Comparison of ENCODE assay signal across 24 mouse cellular contexts in genomic region chr5:90834436-90834835, GRCm38 (mm10). TPM values are rescaled to one million over a fixed set of nuclear protein-coding genes. Genes with fewer than 3 reads are reported as not detected.
"Had no signal": no experiment of that assay in that cellular context is flagged by ENCODE, and none has a peak within 500 bp of the region (broad histone marks: within the 10 kb centered on the region; RNA-seq: fewer than 3 reads in every experiment).

No protein-coding gene starts in this region.

- H3K27ac ChIP-seq: midbrain, embryonic 10.5 days; midbrain, embryonic 12.5 days; neural tube, embryonic 13.5 days; neural tube, embryonic 15.5 days had no signal

- H3K4me1 ChIP-seq: midbrain, embryonic 10.5 days; midbrain, embryonic 12.5 days; neural tube, embryonic 13.5 days; neural tube, embryonic 15.5 days had no signal

- H3K4me3 ChIP-seq: midbrain, embryonic 10.5 days; midbrain, embryonic 12.5 days; myocyte; neural tube, embryonic 13.5 days; neural tube, embryonic 15.5 days had no signal

- DNase-seq: lung, adult 18-20 months; lung, embryonic 14.5 days; lung, postnatal 10 days; lung, postnatal 4 days; midbrain, embryonic 14.5 days; retina, postnatal 1 day; right cerebral cortex, adult 18-20 months; right cerebral cortex, postnatal 25 days; right cerebral cortex, postnatal 4 days; thymus, adult 2 months; thymus, postnatal 25 days; thymus, postnatal 4 days had no signal

RNA-seq across cellular contexts. Expression of gene Cxcl15, which starts 40.1 kb away (rescaled TPM):
- polyA plus RNA-seq: liver, embryonic 16.5 days; midbrain, embryonic 10.5 days; midbrain, embryonic 12.5 days; midbrain, embryonic 14.5 days; midbrain, embryonic 16.5 days; myocyte; neural tube, embryonic 13.5 days; neural tube, embryonic 15.5 days; spleen, adult 2 months had no signal

RNA-seq across cellular contexts. Expression of gene Cxcl3, which starts 48.5 kb away (rescaled TPM):
- polyA plus RNA-seq: liver, embryonic 16.5 days; lung, embryonic 16.5 days; midbrain, embryonic 10.5 days; midbrain, embryonic 12.5 days; midbrain, embryonic 14.5 days; midbrain, embryonic 16.5 days; myocyte; neural tube, embryonic 11.5 days; neural tube, embryonic 13.5 days; stomach, embryonic 14.5 days; stomach, embryonic 16.5 days had no signal

RNA-seq across cellular contexts. Expression of gene Cxcl1, which starts 56.6 kb away (rescaled TPM):
- polyA plus RNA-seq: midbrain, embryonic 10.5 days; midbrain, embryonic 12.5 days; midbrain, embryonic 14.5 days; midbrain, embryonic 16.5 days; neural tube, embryonic 11.5 days; neural tube, embryonic 13.5 days had no signal
